Mouse (Mus musculus) midbrain, embryonic 16.5 days (tissue): Measurements from ENCODE around the gene Rap1gap2. TPM values are rescaled to one million over a fixed set of nuclear protein-coding genes. Genes with fewer than 3 reads are reported as not detected.
A peak's percentile ranks its signal among the peaks of the same experiment; 100 is the strongest.

Source experiments
- ATAC-seq: fragments of 200-750 bp; cut with Nextera tagmentation; 2 replicates; pipeline ENCODE4 v1.8.0; 2017; ENCODE audit warnings: moderate TSS enrichment
- H3K27ac ChIP-seq: fragments of 300-500 bp; sonication (generic); 2 replicates; pipeline ENCODE4 v1.5.1; 2014; ENCODE audit warnings: mild to moderate bottlenecking, low read length, mixed read lengths
- H3K27me3 ChIP-seq: fragments of 300-500 bp; sonication (generic); 2 replicates; pipeline ENCODE4 v1.6.1; 2014; ENCODE audit warnings: low read depth, low read length, mixed read lengths; ENCODE audit not compliant: control insufficient read depth, insufficient read depth
- H3K36me3 ChIP-seq: fragments of 300-500 bp; sonication (generic); 2 replicates; pipeline ENCODE4 v1.6.1; 2014; ENCODE audit warnings: mild to moderate bottlenecking, low read length, moderate library complexity, mixed read lengths; ENCODE audit not compliant: control insufficient read depth, insufficient read depth
- H3K4me1 ChIP-seq: fragments of 300-500 bp; sonication (generic); 2 replicates; pipeline ENCODE4 v1.6.1; 2014; ENCODE audit warnings: mild to moderate bottlenecking, low read length, mixed read lengths; ENCODE audit not compliant: control insufficient read depth, insufficient read depth
- H3K4me2 ChIP-seq: fragments of 300-500 bp; sonication (generic); 2 replicates; pipeline ENCODE4 v1.6.1; 2014; ENCODE audit warnings: mild to moderate bottlenecking, low read length, mixed read lengths
- H3K4me3 ChIP-seq: fragments of 300-500 bp; sonication (generic); 2 replicates; pipeline ENCODE4 v1.5.1; 2014; ENCODE audit warnings: low read depth, mild to moderate bottlenecking, low read length, moderate library complexity, mixed read lengths
- H3K9ac ChIP-seq: fragments of 300-500 bp; sonication (generic); 2 replicates; pipeline ENCODE4 v1.6.1; 2014; ENCODE audit warnings: low read depth, low read length, mixed read lengths
- H3K9me3 ChIP-seq: fragments of 300-500 bp; sonication (generic); replicated peaks from 2 replicates; pipeline ENCODE4 v1.6.1; 2014; ENCODE audit warnings: mild to moderate bottlenecking, low read length, mixed read lengths; ENCODE audit not compliant: control insufficient read depth, poor library complexity, severe bottlenecking
- WGBS: fragments of 180-500 bp; shearing (Covaris S2); extraction: QIAGEN DNeasy Blood & Tissue Kit; methylation state at CpG from one replicate; pipeline ENCODE4 v1.1.7; 2014; 5-methylcytosine and 5-hydroxymethylcytosine counted together
- polyA plus RNA-seq: library from polyadenylated mRNA; unstranded; fragments of >200 nt; fragmentation: Nextera tagmentation; extraction: Ambion mirVana; gene quantifications from 2 replicates; pipeline ENCODE4 v1.2.1, GENCODE M21; 2015

Gene Rap1gap2
- polyA plus RNA-seq, 1 experiment from 2014 or later = 17.1 TPM

DNA sequence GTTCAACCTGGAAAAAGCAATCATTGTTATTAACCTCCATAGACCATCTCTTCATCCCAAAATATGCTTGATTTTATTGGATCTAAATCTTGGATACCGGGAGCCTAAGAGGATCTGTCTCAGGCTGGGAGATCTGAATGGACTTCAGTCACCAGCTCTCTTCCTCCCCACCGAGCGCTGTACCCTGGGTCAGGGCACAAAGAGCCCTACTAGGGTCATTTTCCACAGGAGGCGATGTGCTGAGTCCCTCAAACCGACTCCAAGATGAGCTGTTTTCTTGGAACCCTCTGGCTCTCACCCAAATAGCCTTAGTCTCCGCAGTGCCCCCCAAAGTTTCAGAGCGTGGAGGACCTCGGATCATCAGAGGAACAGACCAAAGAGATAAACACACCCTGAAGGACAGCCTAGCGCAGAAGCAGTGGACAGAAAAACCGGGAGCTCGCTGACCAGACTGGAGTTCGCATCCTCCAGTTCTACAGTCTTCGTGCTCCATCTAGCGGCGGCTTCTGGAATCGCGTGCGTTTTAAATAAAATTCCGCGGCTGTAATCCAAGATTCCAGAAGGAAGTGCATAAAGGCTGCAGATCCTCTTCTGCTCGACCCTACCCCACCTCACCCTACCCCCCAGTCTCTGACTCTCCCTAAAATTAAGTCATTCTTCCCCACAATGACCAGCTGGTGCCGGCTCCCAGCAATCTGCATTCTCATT, 239.2 kb downstream of the Rap1gap2 start:
- no peak overlapping the region for H3K4me3 ChIP-seq
- no peak overlapping the region for H3K27ac ChIP-seq
- H3K4me2 ChIP-seq = peak overlapping the region; percentile 14; the same call in 1 of the 2 replicates
- H3K36me3 ChIP-seq = no peaks in the 10 kb centered on the region
- WGBS = 10% methylated on average over 22 of the region's 22 CpGs
- H3K9me3 ChIP-seq = no peaks in the 10 kb centered on the region
- no peak overlapping the region for H3K9ac ChIP-seq
- peak; percentile 64; the same call in 1 of the 2 replicates for ATAC-seq
- H3K4me1 ChIP-seq = no peaks in the 10 kb centered on the region
- peaks cover 4% of the 10 kb centered on the region for H3K27me3 ChIP-seq

DNA sequence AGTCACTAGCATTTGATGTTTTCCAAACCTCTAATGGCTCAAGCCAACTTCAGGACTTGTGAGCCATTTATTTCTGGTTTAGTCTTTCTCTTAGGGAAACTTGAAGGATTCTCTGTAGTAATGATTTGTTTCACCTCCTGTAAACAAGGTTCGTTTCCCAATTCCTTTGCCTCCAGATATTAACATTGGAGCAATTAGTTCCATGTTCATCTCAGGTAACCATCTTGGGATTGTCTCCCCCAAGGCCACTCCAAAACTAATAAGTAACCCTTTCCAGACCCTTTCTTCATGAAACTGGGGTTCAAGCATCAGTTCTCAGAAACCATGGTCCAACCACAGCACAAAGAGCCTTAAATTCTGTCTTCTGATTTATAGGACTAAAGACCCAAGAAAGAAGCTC, 248.9 kb downstream of the Rap1gap2 start, which contains the start of gene Olfr412:
Olfr412 (plus strand) TSS at position 301 of the 400 bp plus-strand sequence.
- no peak for ATAC-seq
- H3K4me2 ChIP-seq = no peak within 1 kb of the TSS
- 88% methylated on average over 1 of the region's 1 CpGs for WGBS

DNA sequence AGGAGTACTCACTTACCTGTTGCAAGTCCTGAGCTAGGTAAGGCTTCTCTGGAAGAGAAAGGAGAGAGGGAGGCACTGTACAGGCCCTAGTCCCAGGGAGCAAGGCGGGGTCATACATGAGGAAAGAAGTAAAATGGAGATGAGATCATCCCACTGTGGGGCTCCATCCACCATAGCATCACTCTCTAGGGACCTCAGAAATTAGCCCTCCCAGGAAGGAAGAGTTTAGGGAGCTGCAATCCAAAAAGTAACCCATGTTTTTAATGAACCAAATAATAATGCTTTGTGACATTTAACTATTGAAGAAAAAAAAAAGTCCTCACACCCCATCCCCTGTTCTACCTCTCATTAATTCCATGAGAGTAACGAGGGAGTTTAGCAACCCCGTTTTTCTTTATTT, 258.2 kb downstream of the Rap1gap2 start, which contains the start of gene Olfr411:
Olfr411 (minus strand) TSS at position 101 of the 400 bp plus-strand sequence.
- no peaks in the 10 kb centered on the region for H3K27me3 ChIP-seq
- ATAC-seq = no peak
- H3K4me2 ChIP-seq = no peak within 1 kb of the TSS
- no peak within 1 kb of the TSS for H3K4me3 ChIP-seq
- no peak within 1 kb of the TSS for H3K9ac ChIP-seq
- 85% methylated on average over 3 of the region's 3 CpGs for WGBS
- H3K4me1 ChIP-seq = no peaks in the 10 kb centered on the region
- no peaks in the 10 kb centered on the region for H3K36me3 ChIP-seq
- H3K9me3 ChIP-seq = peaks cover 3% of the 10 kb centered on the region; the same call in 1 of the 2 replicates
- no peak within 1 kb of the TSS for H3K27ac ChIP-seq

More for the DNA sequence above, 248.9 kb downstream of the Rap1gap2 start, which contains the start of gene Olfr412:
- Histone ChIP-seq H3K36me3 (no peaks in the 10 kb centered on the region), H3K9me3 (peaks cover 6% of the 10 kb centered on the region), H3K27ac (no peak within 1 kb of the TSS), H3K4me1 (no peaks in the 10 kb centered on the region), H3K9ac (no peak within 1 kb of the TSS), H3K27me3 (no peaks in the 10 kb centered on the region), H3K4me3 (no peak within 1 kb of the TSS)

DNA sequence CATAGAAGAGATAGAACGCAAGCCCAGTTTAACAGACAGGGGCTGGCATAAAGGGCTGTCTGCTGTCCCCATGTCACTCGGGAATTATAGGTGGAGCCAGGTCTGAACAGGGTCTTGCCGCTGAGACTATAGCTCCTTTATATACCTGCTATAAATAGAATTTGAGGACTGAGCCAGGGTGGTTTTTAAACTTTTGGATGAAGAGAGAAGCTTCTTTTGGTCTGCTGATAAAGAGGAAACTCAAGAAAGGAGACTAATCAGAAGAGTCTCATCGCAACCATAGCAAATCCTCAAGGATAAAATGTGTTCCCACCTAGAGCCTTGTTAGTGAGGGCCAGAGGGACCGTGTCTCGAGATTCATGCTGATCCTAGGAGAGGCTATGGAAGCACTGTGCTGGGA, 272.8 kb downstream of the Rap1gap2 start, which contains the start of gene Olfr410:
Olfr410 (minus strand) TSS at position 101 of the 400 bp plus-strand sequence.
- Histone ChIP-seq H3K4me3 (no peak within 1 kb of the TSS), H3K9ac (no peak within 1 kb of the TSS), H3K27ac (no peak within 1 kb of the TSS), H3K9me3 (no peaks in the 10 kb centered on the region), H3K4me1 (no peaks in the 10 kb centered on the region), H3K4me2 (no peak within 1 kb of the TSS), H3K27me3 (no peaks in the 10 kb centered on the region), H3K36me3 (no peaks in the 10 kb centered on the region)
- 87% methylated on average over 6 of the region's 6 CpGs for WGBS
- ATAC-seq = no peak

Other genes with a start within 250 kb of the Rap1gap2 start
- gene Olfr412, start 248.8 kb downstream of the Rap1gap2 start, polyA plus RNA-seq = not detected in 2 replicates
- 2.6 and 3.3 TPM in 2 replicates for gene Ccdc92b, start 8.7 kb upstream of the Rap1gap2 start, polyA plus RNA-seq
- gene Cluh, start 38.6 kb upstream of the Rap1gap2 start, polyA plus RNA-seq = 16.4 and 18.1 TPM in 2 replicates
- 45.8 and 57.5 TPM in 2 replicates for gene Pafah1b1, start 113.8 kb upstream of the Rap1gap2 start, polyA plus RNA-seq
- gene Mettl16, start 159.9 kb upstream of the Rap1gap2 start, polyA plus RNA-seq = 53.2 and 60.0 TPM in 2 replicates
- gene Mnt, start 220.0 kb upstream of the Rap1gap2 start, polyA plus RNA-seq = 7.6 and 8.6 TPM in 2 replicates